Mouse (Mus musculus) cerebral cortex, adult 2 months (tissue): ENCODE results near the gene Atpaf1.

Experiments
- WGBS: fragments of 180-500 bp; shearing (Covaris S2); methylation state at CpG from one replicate; pipeline ENCODE4 v1.1.7; 2018; 5-methylcytosine and 5-hydroxymethylcytosine counted together

Atpaf1 gene

GRCm38 (mm10) chr4:115812326-115812725 is 27.7 kb downstream of the Atpaf1 start:
- 73% methylated on average over 4 of the region's 4 CpGs for WGBS

GRCm38 (mm10) chr4:115815606-115816005 is 31.0 kb downstream of the Atpaf1 start:
- WGBS = 94% methylated on average over 5 of the region's 5 CpGs

- 77% methylated on average over 3 of the region's 3 CpGs for WGBS
These were observed 35.6 kb downstream of the Atpaf1 start for GRCm38 (mm10) chr4:115820199-115820598.

- 91% methylated on average over 3 of the region's 3 CpGs for WGBS
These were observed 36.3 kb downstream of the Atpaf1 start for GRCm38 (mm10) chr4:115820944-115821343.

- WGBS = 59% methylated on average over 3 of the region's 3 CpGs
These were observed 37.3 kb downstream of the Atpaf1 start for GRCm38 (mm10) chr4:115821928-115822327.

GRCm38 (mm10) chr4:115824178-115824577 is 39.6 kb downstream of the Atpaf1 start:
- 79% methylated on average over 2 of the region's 2 CpGs for WGBS

- WGBS = 86% methylated on average over 2 of the region's 2 CpGs
These were observed 40.7 kb downstream of the Atpaf1 start for GRCm38 (mm10) chr4:115825271-115825670.

GRCm38 (mm10) chr4:115827066-115827465 is 42.5 kb downstream of the Atpaf1 start:
- 74% methylated on average over 3 of the region's 3 CpGs for WGBS

GRCm38 (mm10) chr4:115827535-115827887 is 42.9 kb downstream of the Atpaf1 start:
- WGBS = 8% methylated on average over 4 of the region's 4 CpGs

- 1% methylated on average over 56 of the region's 57 CpGs for WGBS
These were observed 43.4 kb downstream of the Atpaf1 start, which contains the start of gene Mob3c for GRCm38 (mm10) chr4:115827888-115828571. Gene Mob3c (plus strand): TSS chr4:115828092.

GRCm38 (mm10) chr4:115828572-115828902 is 43.9 kb downstream of the Atpaf1 start:
- WGBS = 18% methylated on average over 8 of the region's 8 CpGs

GRCm38 (mm10) chr4:115830491-115830890 is 45.9 kb downstream of the Atpaf1 start:
- 75% methylated on average over 5 of the region's 5 CpGs for WGBS

- 95% methylated on average over 22 of the region's 22 CpGs for WGBS
These were observed 46.6 kb downstream of the Atpaf1 start for GRCm38 (mm10) chr4:115831221-115831620.

GRCm38 (mm10) chr4:115832040-115832439 is 47.4 kb downstream of the Atpaf1 start:
- WGBS = 58% methylated on average over 2 of the region's 2 CpGs

- 75% methylated on average over 2 of the region's 2 CpGs for WGBS
These were observed 51.0 kb downstream of the Atpaf1 start for GRCm38 (mm10) chr4:115835576-115835975.

GRCm38 (mm10) chr4:115838196-115838595 is 53.6 kb downstream of the Atpaf1 start:
- WGBS = 52% methylated on average over 4 of the region's 4 CpGs

GRCm38 (mm10) chr4:115838696-115839641 is 54.4 kb downstream of the Atpaf1 start, which contains the start of gene Mknk1:
Gene Mknk1 (plus strand): TSS chr4:115839198.
- 2% methylated on average over 51 of the region's 51 CpGs for WGBS

- 51% methylated on average over 4 of the region's 4 CpGs for WGBS
These were observed 55.3 kb downstream of the Atpaf1 start for GRCm38 (mm10) chr4:115839956-115840355.

GRCm38 (mm10) chr4:115840842-115841241 is 56.2 kb downstream of the Atpaf1 start:
- 93% methylated on average over 4 of the region's 4 CpGs for WGBS

- WGBS = 65% methylated on average over 2 of the region's 2 CpGs
These were observed 62.0 kb downstream of the Atpaf1 start for GRCm38 (mm10) chr4:115846656-115847055.

- WGBS = 15% methylated on average over 5 of the region's 5 CpGs
These were observed 62.8 kb downstream of the Atpaf1 start for GRCm38 (mm10) chr4:115847377-115847776.

- WGBS = 83% methylated on average over 1 of the region's 1 CpGs
These were observed 63.5 kb downstream of the Atpaf1 start for GRCm38 (mm10) chr4:115848083-115848482.
